Mouse (Mus musculus) embryonic stem cell, embryonic (primary cell): ENCODE data around the gene Prss50.

Source experiments
- CTCF ChIA-PET, 4 experiments: fragments of 300-600 bp in 2 of 4; fragments of 350-600 bp in 2 of 4; sonication (Branson Sonifier 250); formaldehyde crosslinking; loops; one replicate each; lab custom pipeline; 2022; ENCODE audit warnings: inconsistent platforms in 2 of 4; lab: Charles Lee
- POLR2A ChIA-PET, 4 experiments: fragments of 300-600 bp in 2 of 4; fragments of 350-600 bp in 2 of 4; sonication (Branson Sonifier 250); formaldehyde crosslinking; loops; one replicate each; lab custom pipeline; 2022; ENCODE audit warnings: antibody characterized with exemption in 4 of 4, inconsistent platforms in 1 of 4; lab: Charles Lee

Gene Prss50

DNA sequence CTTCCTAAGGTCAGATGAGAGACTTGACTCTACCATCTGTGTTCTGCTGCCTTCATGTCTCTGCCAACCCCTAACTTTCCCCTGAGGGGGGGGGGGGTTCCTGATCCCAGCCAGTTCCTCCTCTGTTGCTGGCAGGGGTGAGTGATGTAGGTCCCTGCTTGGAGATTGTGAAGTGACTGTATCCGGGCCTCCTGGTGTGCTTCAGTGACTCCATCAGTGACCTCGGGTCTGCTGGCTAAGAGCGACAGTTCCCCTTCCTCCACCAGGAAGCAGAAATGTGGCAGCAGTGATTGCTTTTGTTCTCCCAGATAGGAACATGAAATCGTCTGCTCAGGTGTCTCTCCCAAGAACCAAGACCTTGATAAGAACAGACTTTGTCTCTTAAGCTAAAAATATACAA lies 847 bp upstream of the Prss50 start:
- ChIA-PET POLR2A (interaction anchor here in 2 of 4 experiments (0.6 to 2.2 kb wide), 5 partner anchors 8 to 191 kb away, joined by 3 to 5 read pairs (median 5); no protein-coding TSS in a partner anchor), CTCF (interaction anchor here in 3 of 4 experiments (0.6 to 2.7 kb wide), 8 partner anchors 12 to 957 kb away, joined by 3 to 9 read pairs (median 5); partner anchors contain the start of genes Als2cl (in 1 of the 3) and Tmie (in 1 of the 3))

GRCm38 (mm10) chr9:110858523-110858922 lies 756 bp downstream of the Prss50 start:
- ChIA-PET POLR2A (interaction anchor here in 2 of 4 experiments (1.4 kb wide), 2 partner anchors 11 to 15 kb away, joined by 3 to 4 read pairs; no protein-coding TSS in a partner anchor), CTCF (interaction anchor here in 2 of 4 experiments (0.6 to 2.7 kb wide), 5 partner anchors 11 to 139 kb away, joined by 3 to 9 read pairs (median 3); no protein-coding TSS in a partner anchor)

GRCm38 (mm10) chr9:110858967-110859596 lies 1.3 kb downstream of the Prss50 start:
- CTCF ChIA-PET = interaction anchor here in 3 of 4 experiments (0.6 to 2.7 kb wide), 7 partner anchors 10 to 144 kb away, joined by 3 to 9 read pairs (median 3); no protein-coding TSS in a partner anchor

GRCm38 (mm10) chr9:110871030-110871429 lies 13.3 kb downstream of the Prss50 start:
- CTCF ChIA-PET = interaction anchor here (0.5 to 1.7 kb wide), 66 partner anchors 8 to 470 kb away, joined by 3 to 25 read pairs (median 4); partner anchors contain the start of genes Als2cl (in 4 of the 4), Tmie (in 3 of the 4), Epm2aip1 (in 1 of the 4) and Mlh1 (in 1 of the 4)

More at GRCm38 (mm10) chr9:110858967-110859596, 1.3 kb downstream of the Prss50 start:
- POLR2A ChIA-PET = interaction anchor here (0.5 to 1.4 kb wide), 4 partner anchors 10 to 505 kb away, joined by 3 to 7 read pairs (median 4); no protein-coding TSS in a partner anchor

DNA sequence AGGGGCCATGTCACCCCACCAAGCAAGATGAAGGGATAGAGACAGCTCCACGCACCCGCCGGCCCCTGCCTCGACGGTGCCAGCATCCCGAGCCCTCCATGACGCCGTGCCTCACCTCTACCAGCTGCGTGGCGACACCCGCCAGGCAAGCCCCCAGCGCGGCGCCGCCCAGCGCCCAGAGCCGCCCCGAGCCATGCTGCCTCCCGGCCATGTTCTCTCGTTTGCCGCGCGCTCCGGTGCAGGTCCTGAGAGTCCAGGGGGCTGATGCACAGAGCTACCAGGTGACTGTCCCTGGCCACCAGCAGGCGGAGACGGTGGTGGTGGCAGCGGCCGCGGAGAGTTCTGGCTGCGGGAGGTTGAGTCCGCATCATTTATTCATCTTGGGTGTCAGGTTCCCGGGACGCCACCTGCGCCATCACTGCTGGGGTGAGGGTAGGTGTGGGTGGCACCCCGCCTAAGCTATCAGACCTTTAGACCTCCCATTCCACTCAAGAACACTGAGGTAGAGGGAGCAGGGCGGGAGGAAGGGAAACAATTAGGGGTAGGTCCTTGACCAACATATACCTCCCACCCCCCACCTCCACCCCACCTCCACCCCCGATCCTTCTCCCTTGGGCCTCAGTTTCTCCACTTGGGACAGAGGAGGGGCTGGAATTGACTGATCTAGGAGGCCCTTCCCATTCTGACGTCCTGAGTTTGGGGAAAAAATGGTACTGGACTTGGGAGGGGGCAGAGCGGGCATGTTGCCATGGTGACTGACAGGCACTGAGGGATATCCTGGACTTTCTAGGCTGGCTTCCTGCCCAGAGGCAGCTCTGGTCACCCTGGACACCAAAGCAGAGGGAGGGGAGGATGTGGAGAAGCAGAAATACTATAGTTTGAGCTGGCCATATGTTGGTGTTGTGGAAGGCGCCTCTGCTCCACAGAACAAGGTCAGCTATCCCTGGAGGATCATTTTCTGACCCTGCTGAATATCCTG lies 16.2 kb downstream of the Prss50 start:
- ChIA-PET CTCF (interaction anchor here (0.5 to 2.2 kb wide), 16 partner anchors 8 to 239 kb away, joined by 3 to 8 read pairs (median 3); partner anchors contain the start of gene Prss50 (in 1 of the 4)), POLR2A (interaction anchor here (0.7 to 1.6 kb wide), 10 partner anchors 10 to 549 kb away, joined by 3 to 6 read pairs (median 4); partner anchors contain the start of genes Lrrc2 (in 1 of the 4), Ptpn23 (in 1 of the 4) and Tdgf1 (in 1 of the 4))

More at GRCm38 (mm10) chr9:110871030-110871429, 13.3 kb downstream of the Prss50 start:
- POLR2A ChIA-PET = interaction anchor here in 3 of 4 experiments (0.6 to 1.5 kb wide), 8 partner anchors 9 to 246 kb away, joined by 3 to 7 read pairs (median 3); partner anchors contain the start of genes Tmie (in 3 of the 3) and Als2cl (in 2 of the 3)

- POLR2A ChIA-PET = interaction anchor here in 2 of 4 experiments (1.0 to 1.6 kb wide), 3 partner anchors 9 to 20 kb away, joined by 3 to 6 read pairs (median 4); no protein-coding TSS in a partner anchor
- CTCF ChIA-PET = interaction anchor here (0.8 to 2.2 kb wide), 7 partner anchors 9 to 219 kb away, joined by 3 to 8 read pairs (median 3); partner anchors contain the start of gene Prss50 (in 1 of the 4)
These were observed 17.0 kb downstream of the Prss50 start for GRCm38 (mm10) chr9:110874660-110875191.

- ChIA-PET POLR2A (no interaction called here), CTCF (interaction anchor here in 2 of 4 experiments (1.0 to 1.6 kb wide), 2 partner anchors 18 to 79 kb away, joined by 3 read pairs; partner anchors contain the start of gene Prss50 (in 1 of the 2))
These were observed 17.5 kb downstream of the Prss50 start for GRCm38 (mm10) chr9:110875288-110875695.

- POLR2A ChIA-PET = no interaction called here
These were observed 19.6 kb downstream of the Prss50 start for GRCm38 (mm10) chr9:110877353-110877752.

GRCm38 (mm10) chr9:110877888-110878287 lies 20.1 kb downstream of the Prss50 start:
- ChIA-PET POLR2A (no interaction called here), CTCF (interaction anchor here in 2 of 4 experiments (0.6 to 1.3 kb wide), 4 partner anchors 12 to 436 kb away, joined by 3 to 4 read pairs (median 3); no protein-coding TSS in a partner anchor)

More at GRCm38 (mm10) chr9:110877353-110877752, 19.6 kb downstream of the Prss50 start:
- CTCF ChIA-PET = interaction anchor here in 2 of 4 experiments (1.1 to 1.3 kb wide), 3 partner anchors 13 to 96 kb away, joined by 3 read pairs; no protein-coding TSS in a partner anchor

- POLR2A ChIA-PET = interaction anchor here (0.6 to 2.9 kb wide), 37 partner anchors 8 to 582 kb away, joined by 3 to 24 read pairs (median 4); partner anchors contain the start of genes Lrrc2 (in 1 of the 4), Nbeal2 (in 1 of the 4), Nradd (in 1 of the 4) and Ptpn23 (in 1 of the 4)
- CTCF ChIA-PET = interaction anchor here (0.6 to 2.9 kb wide), 25 partner anchors 8 to 1023 kb away, joined by 3 to 23 read pairs (median 6); partner anchors contain the start of gene Fam240a (in 1 of the 4)
These were observed 21.6 kb downstream of the Prss50 start, which contains the start of gene Als2cl for GRCm38 (mm10) chr9:110879191-110879920. TSS of gene Als2cl (plus strand) at chr9:110879870.

- CTCF ChIA-PET = interaction anchor here (0.6 to 2.9 kb wide), 24 partner anchors 9 to 1024 kb away, joined by 3 to 23 read pairs (median 6); partner anchors contain the start of gene Fam240a (in 1 of the 4)
- POLR2A ChIA-PET = interaction anchor here (0.6 to 2.9 kb wide), 40 partner anchors 8 to 583 kb away, joined by 3 to 24 read pairs (median 4); partner anchors contain the start of genes Lrrc2 (in 1 of the 4), Nbeal2 (in 1 of the 4), Nradd (in 1 of the 4) and Ptpn23 (in 1 of the 4)
These were observed 22.3 kb downstream of the Prss50 start, which contains the start of gene Tmie for GRCm38 (mm10) chr9:110879998-110880561. TSS of gene Tmie (minus strand) at chr9:110880113.

DNA sequence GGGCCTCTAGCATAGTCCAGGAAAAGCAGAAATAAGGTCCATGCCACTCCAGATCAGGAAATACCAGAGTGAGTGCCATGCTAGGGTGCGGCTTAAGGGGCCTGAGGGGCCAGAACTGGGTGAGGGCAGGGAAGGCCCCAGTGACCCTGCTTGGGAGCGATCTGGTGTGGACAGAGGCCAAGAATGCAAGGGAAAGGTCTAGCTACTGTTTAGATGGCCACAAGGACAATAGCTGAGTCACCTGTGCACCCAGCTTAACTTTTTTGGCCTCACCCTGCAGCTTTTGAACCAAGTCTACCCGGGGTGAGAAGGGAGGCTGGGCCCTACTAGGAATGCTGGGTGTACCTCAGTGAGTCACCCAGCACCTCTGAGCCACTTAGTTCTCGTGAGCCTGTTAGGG lies 23.0 kb downstream of the Prss50 start:
- POLR2A ChIA-PET = interaction anchor here in 3 of 4 experiments (0.5 to 2.9 kb wide), 18 partner anchors 8 to 226 kb away, joined by 3 to 24 read pairs (median 4); partner anchors contain the start of genes Lrrc2 (in 1 of the 3), Nbeal2 (in 1 of the 3) and Tdgf1 (in 1 of the 3)
- CTCF ChIA-PET = interaction anchor here in 3 of 4 experiments (0.5 to 2.9 kb wide), 15 partner anchors 9 to 409 kb away, joined by 3 to 23 read pairs (median 7); no protein-coding TSS in a partner anchor

- ChIA-PET CTCF (no interaction called here), POLR2A (interaction anchor here in 1 of 4 experiments (0.6 to 2.7 kb wide), 2 partner anchors 13 to 501 kb away, joined by 3 to 7 read pairs; no protein-coding TSS in a partner anchor)
These were observed 24.2 kb downstream of the Prss50 start for GRCm38 (mm10) chr9:110881953-110882352.

GRCm38 (mm10) chr9:110887388-110888303 lies 29.9 kb downstream of the Prss50 start:
- ChIA-PET POLR2A (interaction anchor here in 2 of 4 experiments (0.6 to 2.7 kb wide), 5 partner anchors 7 to 719 kb away, joined by 3 to 16 read pairs (median 5); partner anchors contain the start of genes Als2cl (in 2 of the 2) and Tmie (in 2 of the 2)), CTCF (interaction anchor here in 2 of 4 experiments (0.9 to 1.2 kb wide), 4 partner anchors 16 to 178 kb away, joined by 3 to 4 read pairs (median 4); no protein-coding TSS in a partner anchor)
